Mouse (Mus musculus): ENCODE measurements at regions not wholly inside any gene's neighbourhood (a gene's known extent, or its start where the extent isn't known, plus 50 kb on each side); places are given as distances from the start of the nearest gene placed in this dataset.
A peak's percentile ranks its signal among the peaks of the same experiment; 100 is the strongest.

- peak; percentile 9 for DNase-seq (ENCODE audit: low read depth, low spot score)
Observed at GRCm38 (mm10) chr12:10571643-10572377, 181.2 kb downstream of the Rdh14 start.

GRCm38 (mm10) chr12:10572378-10572650 lies 181.7 kb downstream of the Rdh14 start:
- DNase-seq (ENCODE audit: low read depth, low spot score), result no peak

GRCm38 (mm10) chr12:10573381-10573780 lies 182.8 kb downstream of the Rdh14 start:
- DNase-seq (ENCODE audit: low read depth, low spot score), result no peak

- no peak for DNase-seq (ENCODE audit: low read depth, low spot score)
Observed at GRCm38 (mm10) chr12:10582840-10583614, 192.5 kb downstream of the Rdh14 start.

- no peak for DNase-seq (ENCODE audit: low read depth, low spot score)
Observed at GRCm38 (mm10) chr12:10584026-10584425, 193.5 kb downstream of the Rdh14 start.

- peak; percentile 20 for DNase-seq (ENCODE audit: low read depth, low spot score)
Observed at GRCm38 (mm10) chr12:10589537-10589936, 199.0 kb downstream of the Rdh14 start.

- peak; percentile 18 for DNase-seq (ENCODE audit: low read depth, low spot score)
Observed at GRCm38 (mm10) chr12:10597976-10598746, 207.6 kb downstream of the Rdh14 start.

- DNase-seq (ENCODE audit: low read depth, low spot score), result no peak
Observed at GRCm38 (mm10) chr12:10600111-10600510, 209.5 kb downstream of the Rdh14 start.

GRCm38 (mm10) chr12:10618319-10618718 lies 227.7 kb downstream of the Rdh14 start:
- DNase-seq (ENCODE audit: low read depth, low spot score), result no peak

- DNase-seq (ENCODE audit: low read depth, low spot score), result no peak
Observed at GRCm38 (mm10) chr12:10620541-10620940, 230.0 kb downstream of the Rdh14 start.

- no peak for DNase-seq (ENCODE audit: low read depth, low spot score)
Observed at GRCm38 (mm10) chr12:10638591-10638990, 248.0 kb downstream of the Rdh14 start.

- no peak for DNase-seq (ENCODE audit: low read depth, low spot score)
Observed at GRCm38 (mm10) chr12:10654466-10655184, 264.1 kb downstream of the Rdh14 start.

GRCm38 (mm10) chr12:10655185-10655544 lies 264.6 kb downstream of the Rdh14 start:
- DNase-seq (ENCODE audit: low read depth, low spot score), result no peak

- no peak for DNase-seq (ENCODE audit: low read depth, low spot score)
Observed at GRCm38 (mm10) chr12:10658826-10659225, 268.3 kb downstream of the Rdh14 start.

GRCm38 (mm10) chr12:10686747-10687146 lies 296.2 kb downstream of the Rdh14 start:
- no peak for DNase-seq (ENCODE audit: low read depth, low spot score)
